Mouse (Mus musculus): ENCODE data around the gene P3h4. TPM values are rescaled to one million over a fixed set of nuclear protein-coding genes. Genes with fewer than 3 reads are reported as not detected.
A peak's percentile ranks its signal among the peaks of the same experiment; 100 is the strongest.

The P3h4 gene
- polyA plus RNA-seq, 1 experiment = 185 TPM

GRCm38 (mm10) chr11:100393733-100394132 lies 20.9 kb downstream of the P3h4 start:
- Histone ChIP-seq H3K4me3 (ENCODE audit: insufficient read depth, poor library complexity, severe bottlenecking) (no peak overlapping the region), H3K79me3 (ENCODE audit: low read depth) (peaks cover 59% of the 10 kb centered on the region), H3ac (ENCODE audit: control insufficient read depth, insufficient read length, low read depth) (no peak overlapping the region), H3K79me2 (ENCODE audit: control insufficient read depth, insufficient read depth) (peaks cover 86% of the 10 kb centered on the region), H3K36me3 (ENCODE audit: control insufficient read depth, insufficient read depth) (no peaks in the 10 kb centered on the region), H3K27me3 (ENCODE audit: control insufficient read depth, insufficient read depth, insufficient read length) (no peaks in the 10 kb centered on the region)
- TF ChIP-seq USF1 (IDR thresholded peaks at IDR 0.05; ENCODE audit: low read depth) = no peak
- peak; percentile 48 for TF ChIP-seq MYOD1 (IDR thresholded peaks at IDR 0.05; ENCODE audit: control insufficient read depth, insufficient read length, low read depth)
- peak; percentile 14 for TF ChIP-seq MAX (IDR thresholded peaks at IDR 0.05)
- TF ChIP-seq CTCF (IDR thresholded peaks at IDR 0.05; ENCODE audit: control insufficient read depth, insufficient read depth, insufficient read length) = no peak

- Histone ChIP-seq H3K4me3 (ENCODE audit: insufficient read depth, poor library complexity, severe bottlenecking) (no peak overlapping the region), H3K27me3 (ENCODE audit: control insufficient read depth, insufficient read depth, insufficient read length) (no peaks in the 10 kb centered on the region), H3K79me3 (ENCODE audit: low read depth) (peaks cover 60% of the 10 kb centered on the region), H3K36me3 (ENCODE audit: control insufficient read depth, insufficient read depth) (no peaks in the 10 kb centered on the region), H3ac (ENCODE audit: control insufficient read depth, insufficient read length, low read depth) (no peak overlapping the region), H3K79me2 (ENCODE audit: control insufficient read depth, insufficient read depth) (peaks cover 94% of the 10 kb centered on the region)
- TF ChIP-seq FOSL1 (IDR thresholded peaks at IDR 0.05; ENCODE audit: insufficient read depth, low read length, poor library complexity, severe bottlenecking) = no peak
- TF ChIP-seq USF1 (IDR thresholded peaks at IDR 0.05; ENCODE audit: low read depth) = no peak
- TF ChIP-seq MYOD1 (IDR thresholded peaks at IDR 0.05; ENCODE audit: control insufficient read depth, insufficient read length, low read depth) = no peak
- no peak for TF ChIP-seq MYOG (IDR thresholded peaks at IDR 0.05; ENCODE audit: control insufficient read depth, extremely low read depth, insufficient read length)
- no peak for TF ChIP-seq CEBPB (IDR thresholded peaks at IDR 0.05; ENCODE audit: low read depth)
- TF ChIP-seq MAX (IDR thresholded peaks at IDR 0.05) = no peak
- TF ChIP-seq CTCF (IDR thresholded peaks at IDR 0.05; ENCODE audit: control insufficient read depth, insufficient read depth, insufficient read length) = no peak
These were observed 21.7 kb downstream of the P3h4 start for GRCm38 (mm10) chr11:100392958-100393357.

GRCm38 (mm10) chr11:100391884-100392345 lies 22.7 kb downstream of the P3h4 start:
- Histone ChIP-seq H3ac (ENCODE audit: control insufficient read depth, insufficient read length, low read depth) (no peak overlapping the region), H3K4me3 (ENCODE audit: insufficient read depth, poor library complexity, severe bottlenecking) (no peak overlapping the region), H3K27me3 (ENCODE audit: control insufficient read depth, insufficient read depth, insufficient read length) (no peaks in the 10 kb centered on the region), H3K79me2 (ENCODE audit: control insufficient read depth, insufficient read depth) (peaks cover 99% of the 10 kb centered on the region), H3K36me3 (ENCODE audit: control insufficient read depth, insufficient read depth) (no peaks in the 10 kb centered on the region), H3K79me3 (ENCODE audit: low read depth) (peaks cover 66% of the 10 kb centered on the region)
- TF ChIP-seq CEBPB (IDR thresholded peaks at IDR 0.05; ENCODE audit: low read depth) (no peak), MYOG (IDR thresholded peaks at IDR 0.05; ENCODE audit: control insufficient read depth, extremely low read depth, insufficient read length) (no peak), MAX (IDR thresholded peaks at IDR 0.05) (no peak), FOSL1 (IDR thresholded peaks at IDR 0.05; ENCODE audit: insufficient read depth, low read length, poor library complexity, severe bottlenecking) (no peak), USF1 (IDR thresholded peaks at IDR 0.05; ENCODE audit: low read depth) (no peak), CTCF (IDR thresholded peaks at IDR 0.05; ENCODE audit: control insufficient read depth, insufficient read depth, insufficient read length) (no peak), MYOD1 (IDR thresholded peaks at IDR 0.05; ENCODE audit: control insufficient read depth, insufficient read length, low read depth) (no peak)

GRCm38 (mm10) chr11:100391081-100391883 lies 23.4 kb downstream of the P3h4 start:
- Histone ChIP-seq H3ac (ENCODE audit: control insufficient read depth, insufficient read length, low read depth) (no peak overlapping the region), H3K4me3 (ENCODE audit: insufficient read depth, poor library complexity, severe bottlenecking) (no peak overlapping the region), H3K79me2 (ENCODE audit: control insufficient read depth, insufficient read depth) (peaks cover 99% of the 10 kb centered on the region), H3K27me3 (ENCODE audit: control insufficient read depth, insufficient read depth, insufficient read length) (no peaks in the 10 kb centered on the region), H3K79me3 (ENCODE audit: low read depth) (peaks cover 65% of the 10 kb centered on the region), H3K36me3 (ENCODE audit: control insufficient read depth, insufficient read depth) (peaks cover 6% of the 10 kb centered on the region)
- no peak for TF ChIP-seq USF1 (IDR thresholded peaks at IDR 0.05; ENCODE audit: low read depth)
- no peak for TF ChIP-seq FOSL1 (IDR thresholded peaks at IDR 0.05; ENCODE audit: insufficient read depth, low read length, poor library complexity, severe bottlenecking)
- peak; percentile 73 for TF ChIP-seq MYOD1 (IDR thresholded peaks at IDR 0.05; ENCODE audit: control insufficient read depth, insufficient read length, low read depth)
- TF ChIP-seq CTCF (IDR thresholded peaks at IDR 0.05; ENCODE audit: control insufficient read depth, insufficient read depth, insufficient read length) = no peak

GRCm38 (mm10) chr11:100389931-100390445 lies 24.6 kb downstream of the P3h4 start:
- Histone ChIP-seq H3K79me3 (ENCODE audit: low read depth) (peaks cover 60% of the 10 kb centered on the region), H3K4me3 (ENCODE audit: insufficient read depth, poor library complexity, severe bottlenecking) (no peak overlapping the region), H3ac (ENCODE audit: control insufficient read depth, insufficient read length, low read depth) (no peak overlapping the region), H3K36me3 (ENCODE audit: control insufficient read depth, insufficient read depth) (peaks cover 16% of the 10 kb centered on the region), H3K27me3 (ENCODE audit: control insufficient read depth, insufficient read depth, insufficient read length) (no peaks in the 10 kb centered on the region), H3K79me2 (ENCODE audit: control insufficient read depth, insufficient read depth) (peaks cover 91% of the 10 kb centered on the region)
- TF ChIP-seq MAX (IDR thresholded peaks at IDR 0.05) = no peak
- TF ChIP-seq USF1 (IDR thresholded peaks at IDR 0.05; ENCODE audit: low read depth) = no peak
- no peak for TF ChIP-seq FOSL1 (IDR thresholded peaks at IDR 0.05; ENCODE audit: insufficient read depth, low read length, poor library complexity, severe bottlenecking)
- TF ChIP-seq CTCF (IDR thresholded peaks at IDR 0.05; ENCODE audit: control insufficient read depth, insufficient read depth, insufficient read length) = no peak
- TF ChIP-seq CEBPB (IDR thresholded peaks at IDR 0.05; ENCODE audit: low read depth) = no peak
- TF ChIP-seq MYOD1 (IDR thresholded peaks at IDR 0.05; ENCODE audit: control insufficient read depth, insufficient read length, low read depth) = no peak
- TF ChIP-seq MYOG (IDR thresholded peaks at IDR 0.05; ENCODE audit: control insufficient read depth, extremely low read depth, insufficient read length) = no peak

Measured in C2C12 (cell line).